Mouse (Mus musculus): ENCODE results near the gene Stxbp2. TPM values are rescaled to one million over a fixed set of nuclear protein-coding genes. Genes with fewer than 3 reads are reported as not detected.

Gene Stxbp2
- polyA plus RNA-seq, 1 experiment from 2014 or later: 121 TPM

DNA sequence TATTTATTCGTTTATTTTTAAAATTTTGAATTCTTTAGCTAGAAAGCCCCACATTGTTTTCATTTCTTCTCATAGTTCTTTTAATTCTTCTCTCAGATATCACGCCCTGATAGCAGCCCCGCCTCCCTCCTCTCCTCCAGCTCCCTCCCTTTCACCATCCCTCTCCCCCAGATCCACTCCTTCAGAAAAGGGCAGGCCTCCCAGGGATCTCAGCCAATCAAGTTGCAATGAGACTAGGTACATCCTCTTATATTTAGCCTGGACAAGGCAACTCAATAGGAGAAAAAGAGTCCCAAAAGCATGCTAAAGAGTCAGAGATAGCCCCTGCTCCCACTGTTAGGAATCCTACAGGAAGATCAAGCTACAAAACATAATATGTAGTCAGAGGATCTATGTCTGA, 43.9 kb downstream of the Stxbp2 start:
- no peak for ATAC-seq (ENCODE audit: insufficient read depth, low FRiP score)
- Histone ChIP-seq H3K36me3 (ENCODE audit: control insufficient read depth, insufficient read depth, low read length) (peaks cover 9% of the 10 kb centered on the region), H3K9ac (ENCODE audit: low read length) (no peak overlapping the region), H3K27ac (ENCODE audit: low read length) (no peak overlapping the region), H3K4me1 (ENCODE audit: control insufficient read depth, insufficient read depth, low read length) (peaks cover 11% of the 10 kb centered on the region), H3K27me3 (ENCODE audit: control insufficient read depth, insufficient read depth, low read length) (no peaks in the 10 kb centered on the region), H3K4me2 (ENCODE audit: low read depth, low read length) (no peak overlapping the region), H3K4me3 (replicated peaks; ENCODE audit: low read length) (no peak overlapping the region), H3K9me3 (replicated peaks; ENCODE audit: control insufficient read depth, low read length) (no peaks in the 10 kb centered on the region)
- 52% methylated on average over 3 of the region's 3 CpGs for WGBS

DNA sequence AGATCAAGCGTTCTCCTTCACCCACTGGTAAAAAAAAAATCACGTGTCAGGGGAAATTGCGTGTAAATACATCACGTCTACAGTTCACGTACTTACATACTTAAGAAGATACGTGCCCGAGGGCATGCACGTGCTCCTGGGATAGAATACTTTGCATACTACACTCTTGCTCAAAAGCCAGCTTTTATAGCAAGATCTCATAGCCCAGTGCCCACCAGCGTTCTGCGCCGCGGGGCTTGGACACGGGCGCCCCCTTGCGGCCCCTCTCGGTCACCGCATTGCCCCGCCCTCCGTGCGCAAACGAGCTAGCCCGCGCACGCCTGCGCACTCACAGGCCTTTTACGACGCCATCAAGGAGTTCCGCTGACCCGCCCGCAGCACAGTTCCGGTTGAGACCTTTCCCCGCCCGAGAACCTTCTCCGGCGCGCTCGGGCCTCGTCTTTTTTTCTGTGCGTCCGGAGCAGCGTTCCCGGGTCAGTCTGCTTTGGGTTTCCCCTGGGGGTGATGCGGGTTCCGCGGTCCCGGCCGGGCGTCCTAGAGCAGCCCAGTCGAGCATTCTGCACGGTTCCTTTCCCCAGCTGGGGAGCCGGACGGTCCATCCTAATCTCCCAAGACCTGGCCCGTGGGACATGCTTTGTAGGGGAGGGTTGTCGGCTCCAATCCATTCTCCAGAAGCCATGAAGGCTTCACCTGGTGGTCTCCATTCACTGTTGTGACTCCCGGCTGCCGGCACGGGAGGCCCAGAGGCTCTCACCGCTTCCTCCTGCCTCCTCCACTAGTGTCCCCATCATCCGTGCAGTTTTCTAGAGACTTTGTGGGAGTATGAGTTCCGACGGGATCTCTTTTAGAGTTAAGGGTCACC, 45.6 kb downstream of the Stxbp2 start, which contains the start of gene Trappc5:
Trappc5 (plus strand) TSS at position 169 of the 862 bp plus-strand sequence.
- Histone ChIP-seq H3K9me3 (replicated peaks; ENCODE audit: control insufficient read depth, low read length) (no peaks in the 10 kb centered on the region), H3K4me3 (replicated peaks; ENCODE audit: low read length) (peak within 1 kb of the TSS; percentile 99)

DNA sequence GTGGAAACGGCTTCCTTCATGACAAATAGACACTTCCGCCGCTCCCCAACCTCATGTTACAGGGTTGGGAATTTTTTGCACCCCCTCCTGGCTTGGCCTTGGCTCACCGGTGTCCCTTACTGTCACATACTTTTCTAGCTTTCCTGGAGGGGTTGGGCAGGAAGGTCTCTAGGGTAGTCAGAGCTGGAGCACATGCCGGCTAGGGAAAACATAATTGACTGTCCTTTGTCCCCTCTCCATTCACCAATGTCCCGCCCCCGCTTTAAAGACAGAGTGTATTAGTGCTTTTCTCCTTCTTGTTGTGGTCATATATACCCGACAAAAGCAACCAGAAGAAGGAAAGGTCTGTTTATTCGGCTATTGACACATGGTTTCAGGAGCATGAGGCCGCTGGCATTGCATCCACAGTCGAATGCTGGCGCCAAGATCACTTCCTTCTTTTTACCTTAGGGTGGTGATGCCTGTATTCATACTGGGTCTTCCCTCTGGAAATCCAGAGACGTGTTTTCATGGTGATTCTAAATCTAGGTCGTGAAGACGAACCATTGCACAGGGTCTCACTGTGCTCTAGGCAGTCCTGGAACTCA, 46.3 kb downstream of the Stxbp2 start:
- peak overlapping the region; percentile 99 for H3K4me3 ChIP-seq (replicated peaks; ENCODE audit: low read length)
- peak overlapping the region; percentile 88 for H3K9ac ChIP-seq (ENCODE audit: low read length)
- H3K27ac ChIP-seq (ENCODE audit: low read length): peak overlapping the region; percentile 90
- H3K36me3 ChIP-seq (ENCODE audit: control insufficient read depth, insufficient read depth, low read length): peaks cover 25% of the 10 kb centered on the region
- ATAC-seq (ENCODE audit: insufficient read depth, low FRiP score): no peak
- H3K27me3 ChIP-seq (ENCODE audit: control insufficient read depth, insufficient read depth, low read length): no peaks in the 10 kb centered on the region
- 2% methylated on average over 15 of the region's 15 CpGs for WGBS
- H3K4me2 ChIP-seq (ENCODE audit: low read depth, low read length): peak overlapping the region; percentile 82
- H3K9me3 ChIP-seq (replicated peaks; ENCODE audit: control insufficient read depth, low read length): no peaks in the 10 kb centered on the region
- H3K4me1 ChIP-seq (ENCODE audit: control insufficient read depth, insufficient read depth, low read length): peaks cover 11% of the 10 kb centered on the region

More for the DNA sequence above, 45.6 kb downstream of the Stxbp2 start, which contains the start of gene Trappc5:
- ATAC-seq (ENCODE audit: insufficient read depth, low FRiP score): peak; percentile 92
- Histone ChIP-seq H3K36me3 (ENCODE audit: control insufficient read depth, insufficient read depth, low read length) (peaks cover 24% of the 10 kb centered on the region), H3K4me1 (ENCODE audit: control insufficient read depth, insufficient read depth, low read length) (peaks cover 11% of the 10 kb centered on the region), H3K4me2 (ENCODE audit: low read depth, low read length) (peak within 1 kb of the TSS; percentile 82), H3K27ac (ENCODE audit: low read length) (peak within 1 kb of the TSS; percentile 90), H3K9ac (ENCODE audit: low read length) (peak within 1 kb of the TSS; percentile 88), H3K27me3 (ENCODE audit: control insufficient read depth, insufficient read depth, low read length) (no peaks in the 10 kb centered on the region)
- WGBS: 1% methylated on average over 61 of the region's 61 CpGs

DNA sequence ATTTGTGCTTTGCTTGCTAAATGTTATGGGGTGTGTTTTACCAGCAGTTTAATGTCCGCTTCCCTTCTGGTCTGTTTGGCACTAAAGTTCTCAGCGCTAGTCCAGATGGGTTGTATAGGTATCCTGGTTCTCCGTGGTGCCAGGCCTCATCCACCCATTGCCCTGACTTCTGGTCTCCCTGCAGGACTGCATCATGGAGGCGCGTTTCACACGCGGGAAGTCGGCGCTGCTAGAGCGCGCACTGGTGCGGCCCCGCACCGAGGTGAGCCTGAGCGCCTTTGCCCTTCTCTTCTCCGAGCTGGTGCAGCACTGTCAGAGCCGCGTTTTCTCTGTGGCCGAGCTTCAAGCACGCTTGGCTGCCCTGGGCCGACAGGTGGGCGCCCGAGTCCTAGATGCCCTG, 48.1 kb downstream of the Stxbp2 start:
- WGBS: 93% methylated on average over 23 of the region's 23 CpGs
- Histone ChIP-seq H3K27me3 (ENCODE audit: control insufficient read depth, insufficient read depth, low read length) (no peaks in the 10 kb centered on the region), H3K27ac (ENCODE audit: low read length) (no peak overlapping the region), H3K4me2 (ENCODE audit: low read depth, low read length) (no peak overlapping the region), H3K4me1 (ENCODE audit: control insufficient read depth, insufficient read depth, low read length) (peaks cover 11% of the 10 kb centered on the region), H3K9me3 (replicated peaks; ENCODE audit: control insufficient read depth, low read length) (no peaks in the 10 kb centered on the region), H3K36me3 (ENCODE audit: control insufficient read depth, insufficient read depth, low read length) (peaks cover 25% of the 10 kb centered on the region), H3K4me3 (replicated peaks; ENCODE audit: low read length) (no peak overlapping the region), H3K9ac (ENCODE audit: low read length) (no peak overlapping the region)
- no peak for ATAC-seq (ENCODE audit: insufficient read depth, low FRiP score)

DNA sequence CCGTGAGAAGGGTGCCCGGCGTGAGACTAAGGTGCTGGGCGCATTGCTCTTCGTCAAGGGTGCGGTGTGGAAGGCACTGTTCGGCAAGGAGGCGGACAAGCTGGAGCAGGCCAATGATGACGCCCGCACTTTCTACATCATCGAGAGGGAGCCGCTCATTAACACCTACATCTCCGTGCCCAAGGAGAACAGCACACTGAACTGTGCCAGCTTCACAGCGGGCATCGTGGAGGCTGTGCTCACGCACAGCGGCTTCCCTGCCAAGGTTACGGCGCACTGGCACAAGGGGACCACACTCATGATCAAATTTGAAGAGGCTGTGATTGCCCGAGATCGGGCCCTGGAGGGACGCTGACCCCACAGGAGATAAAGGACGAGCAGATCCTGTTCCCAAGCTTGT, 48.5 kb downstream of the Stxbp2 start:
- Histone ChIP-seq H3K27ac (ENCODE audit: low read length) (no peak overlapping the region), H3K4me3 (replicated peaks; ENCODE audit: low read length) (no peak overlapping the region), H3K4me1 (ENCODE audit: control insufficient read depth, insufficient read depth, low read length) (peaks cover 11% of the 10 kb centered on the region), H3K27me3 (ENCODE audit: control insufficient read depth, insufficient read depth, low read length) (no peaks in the 10 kb centered on the region), H3K36me3 (ENCODE audit: control insufficient read depth, insufficient read depth, low read length) (peaks cover 25% of the 10 kb centered on the region), H3K9me3 (replicated peaks; ENCODE audit: control insufficient read depth, low read length) (no peaks in the 10 kb centered on the region), H3K4me2 (ENCODE audit: low read depth, low read length) (no peak overlapping the region), H3K9ac (ENCODE audit: low read length) (no peak overlapping the region)
- WGBS: 92% methylated on average over 23 of the region's 23 CpGs
- no peak for ATAC-seq (ENCODE audit: insufficient read depth, low FRiP score)

DNA sequence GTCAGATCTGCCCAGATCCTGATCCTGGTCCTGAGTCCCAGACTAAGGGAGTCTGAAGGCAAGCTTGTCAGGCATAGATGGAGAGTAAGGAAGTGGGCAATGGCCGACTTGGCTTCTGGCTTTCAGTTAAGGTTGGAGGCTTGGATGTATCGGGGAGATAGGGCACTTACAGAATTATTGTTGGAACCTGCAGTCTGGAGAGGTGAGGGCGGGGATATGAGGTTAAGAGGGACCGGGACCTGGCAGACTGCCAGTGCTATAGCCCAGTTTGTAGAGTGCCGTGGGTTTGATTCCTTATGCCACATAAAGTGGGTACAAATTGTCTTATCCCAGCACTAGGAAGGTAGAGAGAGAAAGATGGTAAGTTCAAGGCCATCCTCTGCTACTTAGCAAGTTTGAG, 48.9 kb downstream of the Stxbp2 start:
- Histone ChIP-seq H3K36me3 (ENCODE audit: control insufficient read depth, insufficient read depth, low read length) (peaks cover 25% of the 10 kb centered on the region), H3K9me3 (replicated peaks; ENCODE audit: control insufficient read depth, low read length) (no peaks in the 10 kb centered on the region), H3K27ac (ENCODE audit: low read length) (no peak overlapping the region), H3K4me2 (ENCODE audit: low read depth, low read length) (no peak overlapping the region), H3K9ac (ENCODE audit: low read length) (no peak overlapping the region), H3K4me1 (ENCODE audit: control insufficient read depth, insufficient read depth, low read length) (peaks cover 11% of the 10 kb centered on the region), H3K4me3 (replicated peaks; ENCODE audit: low read length) (no peak overlapping the region), H3K27me3 (ENCODE audit: control insufficient read depth, insufficient read depth, low read length) (no peaks in the 10 kb centered on the region)
- no peak for ATAC-seq (ENCODE audit: insufficient read depth, low FRiP score)
- 80% methylated on average over 5 of the region's 5 CpGs for WGBS

DNA sequence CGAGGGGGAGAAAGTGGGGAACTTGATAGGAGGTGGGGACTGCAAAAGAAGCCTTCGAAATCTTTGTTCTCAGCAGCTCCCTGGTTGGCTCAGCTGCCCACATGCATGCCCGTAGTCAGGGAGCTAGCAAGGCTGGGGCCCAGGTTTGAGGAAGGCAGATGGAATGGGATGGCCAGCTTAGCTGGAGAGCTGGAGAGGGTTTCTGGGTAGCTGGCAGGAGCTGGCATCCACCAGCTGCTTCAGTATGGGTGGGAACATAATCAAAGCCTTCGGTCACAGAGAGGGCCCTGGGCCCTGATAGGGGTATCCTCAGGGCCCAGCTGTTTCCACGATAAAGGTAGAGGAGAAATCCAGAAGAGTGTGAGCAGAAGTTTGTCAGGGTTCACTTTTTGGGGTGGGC, 51.7 kb downstream of the Stxbp2 start:
- Histone ChIP-seq H3K9ac (ENCODE audit: low read length) (no peak overlapping the region), H3K4me2 (ENCODE audit: low read depth, low read length) (no peak overlapping the region), H3K36me3 (ENCODE audit: control insufficient read depth, insufficient read depth, low read length) (peaks cover 25% of the 10 kb centered on the region), H3K4me3 (replicated peaks; ENCODE audit: low read length) (no peak overlapping the region), H3K4me1 (ENCODE audit: control insufficient read depth, insufficient read depth, low read length) (peaks cover 7% of the 10 kb centered on the region), H3K27ac (ENCODE audit: low read length) (no peak overlapping the region), H3K27me3 (ENCODE audit: control insufficient read depth, insufficient read depth, low read length) (no peaks in the 10 kb centered on the region), H3K9me3 (replicated peaks; ENCODE audit: control insufficient read depth, low read length) (no peaks in the 10 kb centered on the region)
- 88% methylated on average over 5 of the region's 5 CpGs for WGBS
- no peak for ATAC-seq (ENCODE audit: insufficient read depth, low FRiP score)

DNA sequence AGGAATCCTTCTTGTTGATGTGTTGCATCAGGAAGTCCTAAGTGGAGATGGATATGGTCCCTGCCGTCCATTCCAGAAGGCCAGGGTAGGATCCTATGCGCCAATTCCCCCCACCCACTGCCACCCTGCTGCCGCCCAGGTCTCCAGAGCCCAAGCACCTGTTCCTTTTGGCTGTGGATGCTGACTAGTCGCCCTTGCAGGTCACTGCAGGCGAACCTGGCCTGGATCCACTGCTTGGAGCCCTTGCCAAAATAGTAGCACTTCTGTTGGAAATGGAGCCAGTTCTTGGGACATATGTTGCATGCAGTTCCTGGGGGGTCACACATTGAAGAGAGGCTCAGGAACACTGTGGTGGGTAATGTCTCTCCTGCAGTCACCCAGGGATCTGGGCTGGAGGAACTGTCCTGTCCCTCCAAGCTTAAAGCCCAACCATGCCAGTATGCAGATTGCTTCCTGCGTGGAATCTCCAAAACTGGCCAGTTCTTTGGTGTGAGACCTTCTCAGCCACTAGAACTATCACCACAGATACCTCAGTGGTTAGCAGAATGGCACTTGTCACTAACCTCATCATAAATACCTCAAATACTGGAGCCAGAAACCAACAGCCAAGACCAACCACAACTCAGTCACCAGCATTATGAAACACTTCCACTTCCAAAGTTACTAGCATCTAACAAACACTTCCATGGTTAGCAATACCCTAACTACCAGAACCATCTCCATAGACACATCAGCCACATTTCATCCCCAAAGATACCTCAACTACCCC, 52.8 kb downstream of the Stxbp2 start:
- Histone ChIP-seq H3K27ac (ENCODE audit: low read length) (no peak overlapping the region), H3K27me3 (ENCODE audit: control insufficient read depth, insufficient read depth, low read length) (no peaks in the 10 kb centered on the region), H3K9me3 (replicated peaks; ENCODE audit: control insufficient read depth, low read length) (no peaks in the 10 kb centered on the region), H3K4me3 (replicated peaks; ENCODE audit: low read length) (no peak overlapping the region), H3K4me1 (ENCODE audit: control insufficient read depth, insufficient read depth, low read length) (no peaks in the 10 kb centered on the region), H3K9ac (ENCODE audit: low read length) (no peak overlapping the region), H3K36me3 (ENCODE audit: control insufficient read depth, insufficient read depth, low read length) (peaks cover 25% of the 10 kb centered on the region), H3K4me2 (ENCODE audit: low read depth, low read length) (no peak overlapping the region)
- ATAC-seq (ENCODE audit: insufficient read depth, low FRiP score): no peak
- 72% methylated on average over 6 of the region's 6 CpGs for WGBS

DNA sequence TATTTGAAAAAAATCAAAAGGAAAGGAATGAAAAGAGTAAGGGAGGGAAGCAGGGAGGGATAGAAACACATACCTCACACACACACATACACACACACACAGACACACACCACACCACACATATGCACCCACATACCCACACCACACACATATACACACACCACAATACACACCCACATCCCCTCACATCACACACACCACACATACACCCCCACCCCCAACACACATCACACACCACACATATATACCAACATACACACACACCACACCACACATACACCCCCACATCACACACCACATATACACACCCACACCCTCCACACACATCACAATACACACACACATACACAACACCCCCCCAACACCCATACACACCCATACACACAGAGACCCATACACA, 53.8 kb downstream of the Stxbp2 start:
- no peak for ATAC-seq (ENCODE audit: insufficient read depth, low FRiP score)
- Histone ChIP-seq H3K27me3 (ENCODE audit: control insufficient read depth, insufficient read depth, low read length) (no peaks in the 10 kb centered on the region), H3K9ac (ENCODE audit: low read length) (no peak overlapping the region)

More for the DNA sequence above, 53.8 kb downstream of the Stxbp2 start:
- Histone ChIP-seq H3K4me2 (ENCODE audit: low read depth, low read length) (no peak overlapping the region), H3K4me3 (replicated peaks; ENCODE audit: low read length) (no peak overlapping the region), H3K9me3 (replicated peaks; ENCODE audit: control insufficient read depth, low read length) (no peaks in the 10 kb centered on the region), H3K27ac (ENCODE audit: low read length) (no peak overlapping the region), H3K36me3 (ENCODE audit: control insufficient read depth, insufficient read depth, low read length) (peaks cover 17% of the 10 kb centered on the region), H3K4me1 (ENCODE audit: control insufficient read depth, insufficient read depth, low read length) (no peaks in the 10 kb centered on the region)

Data from stomach, embryonic 16.5 days (tissue).